Mouse (Mus musculus) lung, embryonic 14.5 days (tissue): ENCODE results near the gene Pip4k2a. TPM values are rescaled to one million over a fixed set of nuclear protein-coding genes. Genes with fewer than 3 reads are reported as not detected.
A peak's percentile ranks its signal among the peaks of the same experiment; 100 is the strongest.
"Not testable (repeated sequence)": the region's sequence is repeated elsewhere in the genome, so short reads cannot be mapped to it uniquely, and the experiment has no call there.

Experiments used
- ATAC-seq: fragments of 200-750 bp; cut with Nextera tagmentation; 2 replicates; pipeline ENCODE4 v1.8.0; 2017; ENCODE audit warnings: mild to moderate bottlenecking, moderate TSS enrichment, moderate library complexity; ENCODE audit not compliant: insufficient read depth
- DNase-seq: peaks from one replicate; pipeline ENCODE4 v3.0.0-alpha.2; 2015
- H3K27ac ChIP-seq: fragments of 300-500 bp; sonication (generic); 2 replicates; pipeline ENCODE4 v1.5.1; 2014; ENCODE audit warnings: low read depth, mild to moderate bottlenecking, moderate library complexity
- H3K27me3 ChIP-seq: fragments of 300-500 bp; sonication (generic); 2 replicates; pipeline ENCODE4 v1.6.1; 2014; ENCODE audit warnings: low read length, control low read depth; ENCODE audit not compliant: insufficient read depth
- H3K36me3 ChIP-seq: fragments of 300-500 bp; sonication (generic); 2 replicates; pipeline ENCODE4 v1.6.1; 2014; ENCODE audit warnings: control low read depth; ENCODE audit not compliant: insufficient read depth
- H3K4me1 ChIP-seq: fragments of 300-500 bp; sonication (generic); 2 replicates; pipeline ENCODE4 v1.6.1; 2014; ENCODE audit warnings: antibody characterized with exemption, control low read depth; ENCODE audit not compliant: insufficient read depth
- H3K4me2 ChIP-seq: fragments of 300-500 bp; sonication (generic); 2 replicates; pipeline ENCODE4 v1.6.1; 2014; ENCODE audit warnings: mild to moderate bottlenecking
- H3K4me3 ChIP-seq: fragments of 300-500 bp; sonication (generic); 2 replicates; pipeline ENCODE4 v1.5.1; 2014; ENCODE audit warnings: low read depth, low read length
- H3K9ac ChIP-seq: fragments of 300-500 bp; sonication (generic); 2 replicates; pipeline ENCODE4 v1.6.1; 2014
- H3K9me3 ChIP-seq: fragments of 300-500 bp; sonication (generic); 2 replicates; pipeline ENCODE4 v1.6.1; 2016; ENCODE audit warnings: low read depth, low read length, control low read depth
- CTCF ChIP-seq: IDR thresholded peaks from 2 replicates; pipeline ENCODE4 v1.5.1; 2016; ENCODE audit warnings: antibody characterized with exemption, low read depth
- WGBS: fragments of 180-500 bp; shearing (Covaris S2); extraction: QIAGEN DNeasy Blood & Tissue Kit; methylation state at CpG from one replicate; pipeline ENCODE4 v1.1.7; 2014; 5-methylcytosine and 5-hydroxymethylcytosine counted together
- polyA plus RNA-seq: library from polyadenylated mRNA; unstranded; fragments of >200 nt; fragmentation: Nextera tagmentation; extraction: Ambion mirVana; gene quantifications from 2 replicates; pipeline ENCODE4 v1.2.1, GENCODE M21; 2014

The Pip4k2a gene
- polyA plus RNA-seq, 1 experiment from 2014 or later: 10.2 TPM

DNA sequence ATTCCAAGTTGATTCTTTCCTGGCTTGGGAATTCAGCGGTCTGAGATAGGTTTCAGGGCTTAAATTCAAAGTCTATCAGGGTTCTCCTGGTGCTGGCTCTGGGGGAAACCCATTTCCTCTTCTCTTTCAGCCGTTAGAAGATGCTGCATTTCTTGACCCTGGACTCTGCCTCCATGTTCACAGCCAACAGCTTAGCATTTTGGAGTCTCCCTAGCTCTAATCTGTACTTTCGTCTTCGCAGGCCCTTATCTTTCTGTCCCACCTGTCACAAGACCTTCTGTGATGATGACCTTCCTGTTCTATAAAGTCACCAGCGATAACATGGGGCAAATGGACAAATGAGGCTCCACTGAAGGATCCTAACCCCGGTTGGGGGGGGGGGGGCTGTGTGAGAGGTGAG lies 13.5 kb upstream of the Pip4k2a start:
- Histone ChIP-seq H3K9me3 (no peaks in the 10 kb centered on the region), H3K36me3 (no peaks in the 10 kb centered on the region), H3K4me3 (no peak overlapping the region), H3K4me2 (no peak overlapping the region), H3K27ac (no peak overlapping the region), H3K27me3 (no peaks in the 10 kb centered on the region), H3K4me1 (no peaks in the 10 kb centered on the region), H3K9ac (no peak overlapping the region)
- DNase-seq (no peak), ATAC-seq (0 out of 2 replicates have a peak, but pooled peaks have one; percentile 35)
- TF ChIP-seq CTCF: no peak
- 69% methylated on average over 6 of the region's 6 CpGs for WGBS

DNA sequence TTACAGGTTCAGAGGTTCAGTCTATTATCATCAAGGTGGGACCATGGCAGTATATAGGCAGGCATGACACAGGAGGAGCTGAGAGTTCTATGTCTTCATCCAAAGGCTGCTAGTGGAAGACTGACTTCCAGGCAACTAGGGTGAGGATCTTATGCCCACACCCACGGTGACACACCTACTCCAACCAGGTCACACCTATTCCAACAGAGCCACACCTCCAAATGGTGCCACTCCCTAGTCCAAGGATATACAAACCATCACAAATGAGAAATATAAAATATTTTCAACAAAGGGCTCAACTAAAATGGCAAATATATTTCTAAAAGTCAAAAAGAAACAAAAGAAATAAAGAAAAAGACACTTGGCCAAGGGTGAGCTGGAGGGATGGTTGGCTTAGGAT lies 12.6 kb upstream of the Pip4k2a start:
- H3K9me3 ChIP-seq, H3K27ac ChIP-seq, H3K4me3 ChIP-seq, H3K4me1 ChIP-seq, H3K4me2 ChIP-seq, H3K27me3 ChIP-seq, H3K9ac ChIP-seq, DNase-seq, H3K36me3 ChIP-seq, ATAC-seq: not testable (repeated sequence)
- 80% methylated on average over 1 of the region's 1 CpGs for WGBS

GRCm38 (mm10) chr2:19007580-19007979 lies 9.7 kb upstream of the Pip4k2a start:
- H3K4me1 ChIP-seq: no peaks in the 10 kb centered on the region
- H3K27ac ChIP-seq: no peak overlapping the region
- no peak for TF ChIP-seq CTCF
- H3K36me3 ChIP-seq: no peaks in the 10 kb centered on the region
- no peaks in the 10 kb centered on the region for H3K9me3 ChIP-seq
- DNase-seq (no peak), ATAC-seq (no peak)
- 75% methylated on average over 4 of the region's 4 CpGs for WGBS
- no peak overlapping the region for H3K9ac ChIP-seq
- H3K27me3 ChIP-seq: no peaks in the 10 kb centered on the region
- no peak overlapping the region for H3K4me3 ChIP-seq
- no peak overlapping the region for H3K4me2 ChIP-seq

DNA sequence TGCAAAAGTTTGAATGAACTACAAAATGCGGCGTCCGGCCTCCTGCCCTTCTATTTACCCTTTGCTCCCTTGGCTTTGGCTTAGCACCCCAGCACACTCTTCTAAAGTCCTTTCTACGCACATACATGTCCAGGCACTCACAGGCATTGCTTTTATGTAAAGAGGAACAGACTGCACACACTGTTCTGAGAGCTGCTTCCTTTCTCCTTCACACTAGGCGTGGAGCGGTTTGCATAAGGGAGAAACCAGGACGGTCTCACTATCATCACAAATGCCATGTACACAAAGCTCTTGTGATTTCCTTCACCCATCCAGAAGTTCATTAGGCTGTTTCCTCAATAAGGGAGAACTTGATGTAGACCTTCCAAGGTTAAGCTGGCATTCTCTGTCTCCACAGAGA lies 8.2 kb upstream of the Pip4k2a start:
- H3K36me3 ChIP-seq: no peaks in the 10 kb centered on the region
- H3K27me3 ChIP-seq: no peaks in the 10 kb centered on the region
- H3K9ac ChIP-seq: no peak overlapping the region
- no peak for TF ChIP-seq CTCF
- H3K27ac ChIP-seq: no peak overlapping the region
- DNase-seq: no peak
- WGBS: 86% methylated on average over 7 of the region's 7 CpGs
- no peaks in the 10 kb centered on the region for H3K9me3 ChIP-seq
- H3K4me3 ChIP-seq: no peak overlapping the region
- H3K4me2 ChIP-seq: no peak overlapping the region
- H3K4me1 ChIP-seq: no peaks in the 10 kb centered on the region
- no peak for ATAC-seq

GRCm38 (mm10) chr2:19004801-19005200 lies 6.9 kb upstream of the Pip4k2a start:
- H3K9me3 ChIP-seq: no peaks in the 10 kb centered on the region
- DNase-seq (no peak), ATAC-seq (no peak)
- TF ChIP-seq CTCF: no peak
- no peak overlapping the region for H3K4me2 ChIP-seq
- no peaks in the 10 kb centered on the region for H3K27me3 ChIP-seq
- WGBS: 67% methylated on average over 10 of the region's 10 CpGs
- H3K36me3 ChIP-seq: no peaks in the 10 kb centered on the region
- no peaks in the 10 kb centered on the region for H3K4me1 ChIP-seq
- H3K9ac ChIP-seq: no peak overlapping the region
- H3K27ac ChIP-seq: no peak overlapping the region
- H3K4me3 ChIP-seq: no peak overlapping the region

- DNase-seq (no peak), ATAC-seq (no peak)
- no peaks in the 10 kb centered on the region for H3K27me3 ChIP-seq
- no peaks in the 10 kb centered on the region for H3K9me3 ChIP-seq
- H3K4me2 ChIP-seq: no peak overlapping the region
- H3K4me1 ChIP-seq: 0 out of 2 replicates have a peak, but pooled peaks cover 2% of the 10 kb centered on the region
- no peak overlapping the region for H3K9ac ChIP-seq
- WGBS: 90% methylated on average over 2 of the region's 2 CpGs
- TF ChIP-seq CTCF: no peak
- H3K36me3 ChIP-seq: no peaks in the 10 kb centered on the region
- H3K27ac ChIP-seq: no peak overlapping the region
- H3K4me3 ChIP-seq: no peak overlapping the region
Observed at GRCm38 (mm10) chr2:18999395-18999794, 1.5 kb upstream of the Pip4k2a start.

GRCm38 (mm10) chr2:18997387-18997971 lies 447 bp downstream of the Pip4k2a start:
- Histone ChIP-seq H3K4me2 (peak overlapping the region; percentile 93), H3K4me3 (peak overlapping the region; percentile 79), H3K9ac (peak overlapping the region; percentile 68), H3K27ac (peak overlapping the region; percentile 92), H3K4me1 (0 out of 2 replicates have a peak, but pooled peaks cover 2% of the 10 kb centered on the region), H3K27me3 (no peaks in the 10 kb centered on the region), H3K9me3 (no peaks in the 10 kb centered on the region), H3K36me3 (no peaks in the 10 kb centered on the region)
- ATAC-seq (peak; percentile 78), DNase-seq (peak; percentile 67)
- no peak for TF ChIP-seq CTCF
- WGBS: under 1% methylated on average over 46 of the region's 46 CpGs
